Mouse (Mus musculus): ENCODE measurements at regions not wholly inside any gene's neighbourhood (a gene's known extent, or its start where the extent isn't known, plus 50 kb on each side); places are given as distances from the start of the nearest gene placed in this dataset.

DNA sequence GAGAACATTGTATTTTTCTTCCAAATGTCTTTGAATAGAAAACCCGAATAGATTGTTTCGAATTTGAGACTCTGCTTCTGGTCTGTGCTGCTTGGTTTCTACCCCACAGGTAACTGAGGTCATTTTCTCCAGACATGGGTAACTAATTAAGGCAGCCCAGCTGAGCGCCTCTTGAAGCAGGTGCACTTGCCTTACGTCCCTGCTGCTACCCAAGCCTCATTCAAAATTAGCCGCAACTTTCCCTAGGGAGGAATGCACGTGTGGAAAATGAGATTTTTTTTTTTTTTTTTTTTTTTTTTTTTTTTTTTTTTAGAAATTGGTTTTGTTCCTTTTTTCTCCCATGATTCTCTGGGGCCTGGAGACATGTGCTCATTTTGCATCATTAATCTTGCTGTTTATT, 245.1 kb downstream of the Slc30a10 start:
- no peak for TF ChIP-seq CTCF (IDR thresholded peaks at IDR 0.05; ENCODE audit: borderline replicate concordance, control insufficient read depth, extremely low read depth, insufficient read depth, low read length, poor library complexity)
- no peak for TF ChIP-seq POLR2A (IDR thresholded peaks at IDR 0.05; ENCODE audit: control insufficient read depth, extremely low read depth, insufficient read depth, low read length, poor library complexity)
